Mouse (Mus musculus) layer of hippocampus, adult 11-12 months (tissue): ENCODE results near the gene Coro1b.

Source experiments
- DNase-seq: peaks from one replicate; pipeline ENCODE4 v3.0.0; 2022; ENCODE audit warnings: low spot score

Coro1b gene

GRCm38 (mm10) chr19:4143759-4144268 lies 4.6 kb upstream of the Coro1b start, which contains the start of gene Cabp4:
TSS of gene Cabp4 (minus strand) at chr19:4144033.
- DNase-seq: no peak

GRCm38 (mm10) chr19:4144550-4145498 lies 3.6 kb upstream of the Coro1b start:
- no peak for DNase-seq

DNA sequence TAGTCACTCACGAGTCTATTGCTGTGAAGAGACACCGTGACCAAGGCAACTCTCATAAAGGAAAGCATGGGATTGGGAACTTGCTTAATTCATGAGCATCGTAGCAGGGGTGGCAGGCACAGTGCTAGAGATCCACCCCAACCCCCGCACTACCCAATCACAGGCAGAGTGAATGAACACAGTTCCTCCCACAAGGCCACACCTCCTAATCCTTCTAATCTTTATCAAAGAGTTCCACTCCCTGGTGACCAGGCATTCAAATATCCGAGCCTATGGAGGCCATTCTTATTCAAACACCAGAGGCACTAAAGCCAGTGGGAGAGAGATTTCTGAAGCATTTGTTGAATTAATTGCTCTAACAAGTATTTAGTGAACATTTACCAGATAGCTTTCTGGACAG lies 2.5 kb upstream of the Coro1b start:
- no peak for DNase-seq

GRCm38 (mm10) chr19:4146366-4147021 lies 1.9 kb upstream of the Coro1b start:
- DNase-seq: no peak

GRCm38 (mm10) chr19:4147022-4147405 lies 1.4 kb upstream of the Coro1b start:
- DNase-seq: no peak

GRCm38 (mm10) chr19:4147782-4148490 lies 483 bp upstream of the Coro1b start:
- no peak for DNase-seq

DNA sequence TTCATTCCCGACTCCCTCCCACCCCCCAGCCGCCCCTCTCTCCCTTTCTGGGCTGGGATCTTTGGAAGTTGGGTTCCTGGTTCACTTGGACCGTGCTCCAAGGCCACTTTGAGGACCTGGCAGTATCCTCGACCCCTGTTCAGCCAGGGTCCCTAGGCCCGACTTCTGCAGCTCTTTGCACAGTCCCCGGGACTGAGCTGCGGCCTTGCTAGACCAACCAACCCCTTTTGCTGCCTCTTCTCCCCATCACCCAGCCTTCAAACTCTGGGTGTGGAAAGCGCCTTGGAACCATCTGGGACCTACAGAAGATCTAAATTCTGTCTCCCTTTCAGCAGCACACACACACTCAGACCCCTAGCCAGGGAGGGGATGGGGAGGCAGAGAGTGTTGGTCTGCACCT lies 400 bp downstream of the Coro1b start:
- DNase-seq: no peak

DNA sequence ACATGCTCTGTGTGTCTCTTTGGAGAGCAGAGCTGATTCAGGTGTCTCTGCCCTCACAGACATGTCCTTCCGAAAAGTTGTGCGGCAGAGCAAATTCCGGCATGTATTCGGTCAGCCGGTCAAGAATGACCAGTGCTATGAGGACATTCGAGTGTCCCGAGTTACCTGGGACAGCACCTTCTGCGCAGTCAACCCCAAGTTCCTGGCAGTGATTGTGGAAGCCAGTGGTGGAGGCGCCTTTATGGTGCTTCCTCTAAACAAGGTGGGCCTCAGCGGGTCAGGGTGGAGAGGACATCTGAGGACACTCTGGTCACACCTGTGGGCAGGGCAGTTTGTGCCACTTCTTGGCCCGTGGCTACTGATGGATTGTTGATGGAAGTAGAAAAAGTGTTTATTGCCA lies 864 bp downstream of the Coro1b start:
- no peak for DNase-seq

GRCm38 (mm10) chr19:4149764-4150461 lies 1.5 kb downstream of the Coro1b start:
- DNase-seq: no peak

DNA sequence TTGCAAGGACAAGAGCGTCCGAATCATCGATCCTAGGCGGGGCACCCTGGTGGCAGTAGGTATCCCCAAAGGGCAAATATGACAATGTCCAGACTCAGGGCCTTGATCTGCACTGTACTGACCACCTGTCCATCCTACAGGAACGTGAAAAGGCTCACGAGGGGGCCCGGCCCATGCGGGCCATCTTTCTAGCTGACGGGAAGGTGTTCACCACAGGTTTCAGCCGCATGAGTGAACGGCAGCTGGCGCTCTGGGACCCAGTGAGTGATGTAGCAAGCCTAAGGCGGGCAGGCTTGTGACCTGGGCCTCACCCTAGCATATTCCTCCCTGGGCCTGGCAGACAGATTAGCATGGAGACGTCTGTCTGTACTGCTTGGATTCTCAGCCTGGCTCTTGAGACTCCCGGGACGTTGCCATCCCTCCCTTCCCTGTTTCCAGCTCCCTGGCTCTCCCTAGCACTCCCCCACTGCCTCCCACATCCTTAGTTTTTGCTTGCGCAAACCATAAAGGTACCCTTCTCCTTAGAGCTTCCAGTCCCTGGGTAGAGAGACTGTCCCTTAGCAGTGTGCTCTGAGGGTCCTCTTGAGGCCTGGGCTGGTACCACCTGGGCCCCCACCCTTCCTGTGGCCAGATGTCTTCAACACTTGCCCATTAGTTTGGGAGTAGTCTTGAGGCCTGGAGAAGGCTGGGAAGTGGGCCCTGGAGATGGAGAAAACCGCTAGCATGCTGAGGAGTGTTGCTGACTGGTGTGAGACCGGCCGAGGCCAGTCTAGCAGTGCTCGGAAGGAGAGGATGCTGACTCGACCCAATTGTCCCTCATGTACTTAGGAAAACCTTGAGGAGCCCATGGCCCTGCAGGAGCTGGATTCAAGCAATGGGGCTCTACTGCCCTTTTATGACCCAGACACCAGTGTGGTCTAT lies 2.4 kb downstream of the Coro1b start:
- no peak for DNase-seq

GRCm38 (mm10) chr19:4151488-4151860 lies 3.1 kb downstream of the Coro1b start:
- DNase-seq: no peak

- no peak for DNase-seq
These were observed 3.5 kb downstream of the Coro1b start for GRCm38 (mm10) chr19:4151898-4152297.

DNA sequence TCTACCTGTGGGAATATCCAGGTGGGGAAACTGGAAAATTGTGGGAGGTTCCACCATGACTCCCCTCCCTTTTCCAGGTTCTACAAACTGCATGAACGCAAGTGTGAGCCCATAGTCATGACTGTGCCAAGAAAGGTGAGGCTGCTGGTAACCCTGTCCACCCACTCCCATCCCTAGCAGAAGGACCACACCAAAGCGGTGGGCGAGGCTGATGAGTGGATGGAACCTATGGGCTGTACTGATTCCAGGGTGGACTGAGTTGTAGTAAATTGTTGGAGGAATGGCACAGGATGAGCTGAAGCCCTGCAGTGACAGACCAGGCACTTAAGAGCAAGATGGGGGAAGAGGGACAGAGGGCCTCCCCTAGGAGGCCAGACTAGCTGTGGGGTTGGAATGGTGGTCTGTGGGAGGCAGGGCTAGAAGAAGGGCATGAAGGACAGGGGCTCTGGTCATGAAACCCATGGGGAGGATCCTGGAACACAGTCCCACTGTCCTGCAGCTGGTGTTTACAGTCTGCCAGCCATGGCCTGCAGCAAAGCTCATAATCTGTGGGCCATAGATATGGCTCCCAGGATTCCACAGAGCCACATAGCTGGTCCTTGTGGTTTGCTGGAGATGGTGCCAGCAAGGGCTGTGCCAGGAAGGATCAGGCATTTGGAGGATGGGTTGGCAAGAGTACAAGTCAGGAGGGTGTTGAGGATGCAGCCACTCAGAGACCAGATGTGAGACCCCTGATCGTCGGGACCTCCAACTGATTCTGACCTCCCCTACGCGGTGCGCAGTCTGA lies 4.2 kb downstream of the Coro1b start:
- DNase-seq: no peak

DNA sequence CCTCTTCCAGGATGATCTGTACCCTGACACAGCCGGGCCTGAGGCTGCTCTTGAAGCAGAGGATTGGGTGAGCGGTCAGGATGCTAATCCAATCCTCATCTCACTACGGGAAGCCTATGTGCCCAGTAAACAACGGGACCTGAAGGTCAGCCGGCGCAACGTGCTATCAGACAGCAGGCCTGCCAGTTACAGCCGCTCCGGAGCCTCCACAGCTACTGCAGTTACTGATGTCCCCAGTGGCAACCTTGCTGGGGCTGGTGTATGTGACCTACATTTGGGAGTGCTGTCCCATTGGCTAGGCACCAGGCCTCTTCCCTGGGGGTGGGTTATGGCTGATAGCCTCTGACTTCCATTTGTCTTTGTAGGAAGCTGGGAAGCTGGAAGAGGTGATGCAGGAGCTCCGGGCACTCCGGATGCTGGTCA lies 4.8 kb downstream of the Coro1b start, which contains the start of gene Ptprcap:
Ptprcap (plus strand) TSS at position 373 of the 423 bp plus-strand sequence.
- no peak for DNase-seq

- no peak for DNase-seq
These were observed 6.2 kb downstream of the Coro1b start for GRCm38 (mm10) chr19:4154437-4155222.

- DNase-seq: no peak
These were observed 7.0 kb downstream of the Coro1b start for GRCm38 (mm10) chr19:4155223-4156072.

- no peak for DNase-seq
These were observed 7.7 kb downstream of the Coro1b start for GRCm38 (mm10) chr19:4156073-4156579.

- DNase-seq: no peak
These were observed 8.4 kb downstream of the Coro1b start for GRCm38 (mm10) chr19:4156771-4157170.
